Mouse (Mus musculus) spleen, adult 2 months (tissue): ENCODE measurements around the gene Pycr2. TPM values are rescaled to one million over a fixed set of nuclear protein-coding genes. Genes with fewer than 3 reads are reported as not detected.

ENCODE experiments used
- DNase-seq, 2 experiments: peaks; one replicate each; pipeline versions ENCODE4 v3.0.0 to v3.0.0-alpha.2; 2012 to 2021; ENCODE audit warnings: low spot score in 2 of 2, low read depth in 1 of 2
- H3K27ac ChIP-seq: fragments of 200-500 bp; 2 replicates; pipeline ENCODE4 v1.5.1; 2012; ENCODE audit warnings: low read length, inconsistent platforms; ENCODE audit not compliant: insufficient read depth
- H3K27me3 ChIP-seq: fragments of 200-500 bp; 2 replicates; pipeline ENCODE4 v1.6.1; 2012; ENCODE audit warnings: mild to moderate bottlenecking, moderate library complexity, low read length, inconsistent platforms; ENCODE audit not compliant: control insufficient read depth, insufficient read depth
- H3K36me3 ChIP-seq: fragments of 200-500 bp; 2 replicates; pipeline ENCODE4 v1.6.1; 2012; ENCODE audit warnings: mild to moderate bottlenecking, low read length, inconsistent platforms; ENCODE audit not compliant: control insufficient read depth, insufficient read depth
- H3K4me1 ChIP-seq: fragments of 200-500 bp; 2 replicates; pipeline ENCODE4 v1.6.1; 2011; ENCODE audit warnings: inconsistent platforms; ENCODE audit not compliant: control insufficient read depth, insufficient read depth, insufficient read length
- H3K4me3 ChIP-seq: fragments of 200-500 bp; 2 replicates; pipeline ENCODE4 v1.5.1; 2011; ENCODE audit warnings: mild to moderate bottlenecking, inconsistent platforms; ENCODE audit not compliant: insufficient read depth, insufficient read length; ENCODE audit errors: extremely low read depth
- CTCF ChIP-seq: fragments of 200-500 bp; IDR thresholded peaks from 2 replicates; pipeline ENCODE4 v1.5.1; 2011; ENCODE audit warnings: mild to moderate bottlenecking, inconsistent platforms; ENCODE audit not compliant: insufficient read depth, insufficient read length, insufficient replicate concordance; ENCODE audit errors: extremely low read depth
- POLR2A ChIP-seq: fragments of 200-500 bp; IDR thresholded peaks from 2 replicates; pipeline ENCODE4 v1.6.1; 2011; ENCODE audit warnings: low read depth, low read length, inconsistent platforms
- WGBS: fragments of 180-500 bp; shearing (Covaris S2); methylation state at CpG from one replicate; pipeline ENCODE4 v1.1.7; 2018; 5-methylcytosine and 5-hydroxymethylcytosine counted together
- polyA plus RNA-seq: library from polyadenylated mRNA; depleted of rRNA; stranded (reverse); fragments of >200 nt; gene quantifications from 2 replicates; pipeline ENCODE4 v1.2.3, GENCODE M21; 2012

Gene Pycr2
- polyA plus RNA-seq, 1 experiment: 41.7 TPM

DNA sequence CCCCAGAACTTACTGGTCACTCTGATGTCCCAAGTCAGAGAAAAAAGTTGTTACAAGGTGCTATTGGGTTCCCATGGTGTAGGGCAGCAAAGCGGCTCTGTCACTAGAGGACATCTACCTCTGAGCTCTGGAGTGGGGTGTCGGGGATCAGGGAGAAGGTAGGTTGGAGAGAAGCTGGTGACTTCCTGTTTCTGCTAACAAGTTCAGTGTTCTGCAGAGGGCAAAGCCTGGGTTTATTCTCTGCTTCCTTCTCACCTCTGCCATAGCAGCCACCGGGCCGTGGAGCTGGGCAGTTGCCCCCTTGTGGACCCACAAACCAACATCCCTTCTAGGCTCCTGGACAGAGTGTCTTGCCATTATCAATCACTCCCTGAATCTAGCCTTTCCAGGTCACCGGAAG lies 8.7 kb downstream of the Pycr2 start:
- TF ChIP-seq POLR2A (no peak), CTCF (no peak)
- Histone ChIP-seq H3K36me3 (0 out of 2 replicates have a peak, but pooled peaks cover 1% of the 10 kb centered on the region), H3K4me3 (no peak overlapping the region), H3K27me3 (no peaks in the 10 kb centered on the region), H3K4me1 (peaks cover 14% of the 10 kb centered on the region; the same call in 1 of the 2 replicates), H3K27ac (0 out of 2 replicates have a peak overlapping the region, but pooled peaks have one; percentile 43)
- DNase-seq: no peak
- WGBS: 40% methylated on average over 5 of the region's 5 CpGs

GRCm38 (mm10) chr1:180913797-180914196 lies 9.7 kb downstream of the Pycr2 start:
- TF ChIP-seq CTCF (no peak), POLR2A (no peak)
- no peak for DNase-seq
- H3K4me3 ChIP-seq: no peak overlapping the region
- no peak overlapping the region for H3K27ac ChIP-seq
- 88% methylated on average over 4 of the region's 4 CpGs for WGBS
- H3K27me3 ChIP-seq: no peaks in the 10 kb centered on the region
- H3K4me1 ChIP-seq: peaks cover 12% of the 10 kb centered on the region; the same call in 1 of the 2 replicates
- H3K36me3 ChIP-seq: no peaks in the 10 kb centered on the region

DNA sequence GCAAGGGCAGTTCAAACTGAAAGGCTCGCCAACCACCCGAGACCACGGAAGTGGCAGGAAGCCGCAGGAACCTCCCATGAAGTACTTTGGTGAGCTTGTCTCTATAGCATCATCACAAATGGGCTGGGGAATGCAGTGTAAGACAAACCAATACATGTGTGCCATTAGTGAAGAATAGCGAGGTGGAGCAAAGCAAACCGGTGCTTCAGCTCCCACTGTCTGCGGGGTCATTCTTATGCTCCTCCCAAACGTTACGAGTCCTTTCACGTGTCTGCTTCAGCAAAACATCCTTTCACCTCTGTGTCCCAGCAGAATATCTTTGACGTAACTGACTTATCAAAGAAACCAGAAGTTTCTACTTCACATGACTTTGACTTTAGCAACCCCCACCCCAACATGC lies 12.3 kb downstream of the Pycr2 start:
- no peak for TF ChIP-seq POLR2A
- no peak for TF ChIP-seq CTCF
- DNase-seq: peak in 1 of 2 experiments; percentile 43
- H3K4me3 ChIP-seq: no peak overlapping the region
- H3K36me3 ChIP-seq: no peaks in the 10 kb centered on the region
- no peaks in the 10 kb centered on the region for H3K27me3 ChIP-seq
- H3K27ac ChIP-seq: no peak overlapping the region
- peaks cover 12% of the 10 kb centered on the region; the same call in 1 of the 2 replicates for H3K4me1 ChIP-seq
- 50% methylated on average over 11 of the region's 11 CpGs for WGBS

DNA sequence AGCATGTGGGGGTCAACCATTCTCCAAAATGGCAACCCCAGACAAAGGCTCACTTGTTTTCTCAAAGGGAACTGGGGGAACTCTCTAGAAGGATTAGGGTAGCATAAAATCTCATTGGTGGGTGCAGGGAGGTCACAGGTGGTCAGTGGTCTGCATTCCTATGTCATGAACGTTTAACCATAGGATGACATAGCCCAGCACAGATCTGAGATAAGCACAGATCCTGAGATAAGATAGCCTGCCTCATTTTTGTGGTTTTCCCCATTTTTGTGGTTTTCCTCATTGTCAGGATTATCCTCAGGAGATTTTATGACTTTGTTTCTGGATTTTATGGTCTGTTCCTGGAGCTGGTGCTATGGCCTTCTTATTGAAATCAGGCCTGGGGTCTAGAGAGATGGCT lies 13.0 kb downstream of the Pycr2 start:
- 42% methylated on average over 1 of the region's 1 CpGs for WGBS
- Histone ChIP-seq H3K27ac (no peak overlapping the region), H3K27me3 (no peaks in the 10 kb centered on the region), H3K36me3 (no peaks in the 10 kb centered on the region), H3K4me3 (no peak overlapping the region), H3K4me1 (peaks cover 18% of the 10 kb centered on the region; the same call in 1 of the 2 replicates)
- DNase-seq: no peak
- TF ChIP-seq POLR2A (no peak), CTCF (no peak)

GRCm38 (mm10) chr1:180919686-180920085 lies 15.6 kb downstream of the Pycr2 start:
- 67% methylated on average over 8 of the region's 8 CpGs for WGBS
- H3K4me1 ChIP-seq: peaks cover 15% of the 10 kb centered on the region; the same call in 1 of the 2 replicates
- TF ChIP-seq POLR2A (no peak), CTCF (peak; percentile 54; the same call in 1 of the 2 replicates)
- no peak overlapping the region for H3K4me3 ChIP-seq
- no peaks in the 10 kb centered on the region for H3K27me3 ChIP-seq
- H3K27ac ChIP-seq: no peak overlapping the region
- no peak for DNase-seq
- H3K36me3 ChIP-seq: no peaks in the 10 kb centered on the region

- TF ChIP-seq CTCF (no peak), POLR2A (peak; percentile 19; the same call in 1 of the 2 replicates)
- H3K27me3 ChIP-seq: no peaks in the 10 kb centered on the region
- H3K4me3 ChIP-seq: no peak overlapping the region; the same call in 1 of the 2 replicates
- 14% methylated on average over 6 of the region's 6 CpGs for WGBS
- peaks cover 25% of the 10 kb centered on the region; the same call in 1 of the 2 replicates for H3K4me1 ChIP-seq
- DNase-seq: peak; percentile 65 to 76
- H3K36me3 ChIP-seq: no peaks in the 10 kb centered on the region
- peak overlapping the region; percentile 91 for H3K27ac ChIP-seq
Measured at GRCm38 (mm10) chr1:180922273-180923048, 18.4 kb downstream of the Pycr2 start.

- peaks cover 27% of the 10 kb centered on the region; the same call in 1 of the 2 replicates for H3K4me1 ChIP-seq
- 97% methylated on average over 2 of the region's 2 CpGs for WGBS
- no peaks in the 10 kb centered on the region for H3K36me3 ChIP-seq
- H3K27me3 ChIP-seq: no peaks in the 10 kb centered on the region
- TF ChIP-seq POLR2A: no peak
- TF ChIP-seq CTCF: no peak
- DNase-seq: no peak
- no peak overlapping the region for H3K4me3 ChIP-seq
- H3K27ac ChIP-seq: no peak overlapping the region
Measured at GRCm38 (mm10) chr1:180924737-180925136, 20.6 kb downstream of the Pycr2 start.
